Mouse (Mus musculus) inflammation-experienced regulatory T-cells, adult 16 weeks (primary cell): ENCODE results near the gene Irgm1. TPM values are rescaled to one million over a fixed set of nuclear protein-coding genes. Genes with fewer than 3 reads are reported as not detected.

ENCODE experiments used
- polyA plus RNA-seq: library from polyadenylated mRNA; unstranded; fragments of 100-300 nt; shearing (Covaris generic); gene quantifications from one replicate; pipeline ENCODE4 v1.2.1, GENCODE M21; 2017

The Irgm1 gene
- 181 TPM for polyA plus RNA-seq

GRCm38 (mm10) chr11:48871201-48871772, at the start of gene Irgm1:
TSS of gene Irgm1 (minus strand) at chr11:48871683.

GRCm38 (mm10) chr11:48902021-48902420, 30.5 kb upstream of the Irgm1 start, which contains the start of gene Gm5431:
TSS of gene Gm5431 (minus strand) at chr11:48902214.

GRCm38 (mm10) chr11:48825979-48826751, 45.3 kb downstream of the Irgm1 start, which contains the start of the genes Trim7 and Gm12184:
TSS of gene Trim7 (plus strand) at chr11:48826140.
TSS of gene Gm12184 (minus strand) at chr11:48826655.

GRCm38 (mm10) chr11:48816800-48817665, 54.5 kb downstream of the Irgm1 start, which contains the start of gene Trim41:
TSS of gene Trim41 (minus strand) at chr11:48817353.

Other genes with a start within 250 kb of the Irgm1 start
- gene Rack1, start 71.4 kb downstream of the Irgm1 start, polyA plus RNA-seq = 661 TPM
- 2.5 TPM for gene Trim41, start 54.3 kb downstream of the Irgm1 start, polyA plus RNA-seq
- gene Trim7, start 45.5 kb downstream of the Irgm1 start, polyA plus RNA-seq = 0.46 TPM
- 2.0 TPM for gene Gm12184, start 45.0 kb downstream of the Irgm1 start, polyA plus RNA-seq
- gene Gm5431, start 30.5 kb upstream of the Irgm1 start, polyA plus RNA-seq = 2.0 TPM
- 281 TPM for gene Psme2b, start 74.5 kb upstream of the Irgm1 start, polyA plus RNA-seq
- gene Olfr56, start 107.2 kb upstream of the Irgm1 start, polyA plus RNA-seq = 0.62 TPM
- gene 9930111J21Rik1, start 107.7 kb upstream of the Irgm1 start, polyA plus RNA-seq = 317 TPM
- 6.6 TPM for gene Gm12185, start 120.5 kb upstream of the Irgm1 start, polyA plus RNA-seq
- 266 TPM for gene Tgtp1, start 122.5 kb upstream of the Irgm1 start, polyA plus RNA-seq
- gene 9930111J21Rik2, start 179.6 kb upstream of the Irgm1 start, polyA plus RNA-seq = 161 TPM
- gene Tgtp2, start 192.5 kb upstream of the Irgm1 start, polyA plus RNA-seq = 364 TPM
- gene Ifi47, start 204.9 kb upstream of the Irgm1 start, polyA plus RNA-seq = 525 TPM
- not detected for gene Olfr1396, start 243.2 kb upstream of the Irgm1 start, polyA plus RNA-seq